Mouse (Mus musculus): ENCODE measurements at regions not wholly inside any gene's neighbourhood (a gene's known extent, or its start where the extent isn't known, plus 50 kb on each side); places are given as distances from the start of the nearest gene placed in this dataset.
A peak's percentile ranks its signal among the peaks of the same experiment; 100 is the strongest.

- H3K4me1 ChIP-seq (ENCODE audit: insufficient read depth, low read length) = no peaks in the 10 kb centered on the region
- no peak overlapping the region for H3K27ac ChIP-seq (ENCODE audit: low read depth, low read length)
- DNase-seq (ENCODE audit: low spot score) (peak; percentile 32), ATAC-seq (ENCODE audit: low FRiP score) (no peak)
- no peak overlapping the region for H3K4me3 ChIP-seq (ENCODE audit: low read depth, low read length)
- no peak overlapping the region for H3K9ac ChIP-seq (replicated peaks; ENCODE audit: low read length, poor library complexity, severe bottlenecking)
- no peaks in the 10 kb centered on the region for H3K27me3 ChIP-seq (ENCODE audit: insufficient read depth, low read length)
- WGBS = 65% methylated on average over 2 of the region's 2 CpGs
- H3K9me3 ChIP-seq (ENCODE audit: low read length) = no peaks in the 10 kb centered on the region
- no peaks in the 10 kb centered on the region for H3K36me3 ChIP-seq (ENCODE audit: insufficient read depth, low read length)
- TF ChIP-seq CTCF (IDR thresholded peaks at IDR 0.05) = no peak
- no peak overlapping the region for H3K4me2 ChIP-seq (ENCODE audit: low read depth, low read length, poor library complexity, severe bottlenecking)
Observed at GRCm38 (mm10) chr3:128575339-128576129, 624.1 kb upstream of the Pitx2 start.

- Histone ChIP-seq H3K4me3 (ENCODE audit: low read depth, low read length) (no peak overlapping the region), H3K4me1 (ENCODE audit: insufficient read depth, low read length) (no peaks in the 10 kb centered on the region), H3K36me3 (ENCODE audit: insufficient read depth, low read length) (no peaks in the 10 kb centered on the region), H3K9ac (replicated peaks; ENCODE audit: low read length, poor library complexity, severe bottlenecking) (no peak overlapping the region), H3K4me2 (ENCODE audit: low read depth, low read length, poor library complexity, severe bottlenecking) (no peak overlapping the region), H3K27me3 (ENCODE audit: insufficient read depth, low read length) (no peaks in the 10 kb centered on the region), H3K27ac (ENCODE audit: low read depth, low read length) (no peak overlapping the region), H3K9me3 (ENCODE audit: low read length) (no peaks in the 10 kb centered on the region)
- peak; percentile 8 for DNase-seq (ENCODE audit: low spot score)
- TF ChIP-seq CTCF (IDR thresholded peaks at IDR 0.05) = no peak
- ATAC-seq (ENCODE audit: low FRiP score) = no peak
- 89% methylated on average over 3 of the region's 3 CpGs for WGBS
Observed at GRCm38 (mm10) chr3:128570551-128570950, 629.1 kb upstream of the Pitx2 start.

- Histone ChIP-seq H3K9me3 (ENCODE audit: low read length) (no peaks in the 10 kb centered on the region), H3K36me3 (ENCODE audit: insufficient read depth, low read length) (no peaks in the 10 kb centered on the region), H3K4me1 (ENCODE audit: insufficient read depth, low read length) (no peaks in the 10 kb centered on the region), H3K9ac (replicated peaks; ENCODE audit: low read length, poor library complexity, severe bottlenecking) (no peak overlapping the region), H3K4me2 (ENCODE audit: low read depth, low read length, poor library complexity, severe bottlenecking) (no peak overlapping the region), H3K4me3 (ENCODE audit: low read depth, low read length) (no peak overlapping the region), H3K27me3 (ENCODE audit: insufficient read depth, low read length) (no peaks in the 10 kb centered on the region), H3K27ac (ENCODE audit: low read depth, low read length) (no peak overlapping the region)
- WGBS = 70% methylated on average over 8 of the region's 8 CpGs
- no peak for ATAC-seq (ENCODE audit: low FRiP score)
- no peak for DNase-seq (ENCODE audit: low spot score)
- TF ChIP-seq CTCF (IDR thresholded peaks at IDR 0.05) = no peak
Observed at GRCm38 (mm10) chr3:128565386-128565785, 634.3 kb upstream of the Pitx2 start.

- Histone ChIP-seq H3K27ac (ENCODE audit: low read depth, low read length) (no peak overlapping the region), H3K4me3 (ENCODE audit: low read depth, low read length) (no peak overlapping the region), H3K4me1 (ENCODE audit: insufficient read depth, low read length) (no peaks in the 10 kb centered on the region), H3K9ac (replicated peaks; ENCODE audit: low read length, poor library complexity, severe bottlenecking) (no peak overlapping the region), H3K27me3 (ENCODE audit: insufficient read depth, low read length) (no peaks in the 10 kb centered on the region), H3K4me2 (ENCODE audit: low read depth, low read length, poor library complexity, severe bottlenecking) (no peak overlapping the region), H3K9me3 (ENCODE audit: low read length) (no peaks in the 10 kb centered on the region), H3K36me3 (ENCODE audit: insufficient read depth, low read length) (no peaks in the 10 kb centered on the region)
- DNase-seq (ENCODE audit: low spot score) (peak; percentile 95), ATAC-seq (ENCODE audit: low FRiP score) (peak; percentile 66)
- WGBS = 38% methylated on average over 9 of the region's 9 CpGs
- TF ChIP-seq CTCF (IDR thresholded peaks at IDR 0.05) = no peak
Observed at GRCm38 (mm10) chr3:128546416-128547327, 650.5 kb upstream of the Fam241a start.

GRCm38 (mm10) chr3:128525427-128525826, 629.3 kb upstream of the Fam241a start:
- Histone ChIP-seq H3K9ac (replicated peaks; ENCODE audit: low read length, poor library complexity, severe bottlenecking) (no peak overlapping the region), H3K4me3 (ENCODE audit: low read depth, low read length) (no peak overlapping the region), H3K9me3 (ENCODE audit: low read length) (no peaks in the 10 kb centered on the region), H3K27me3 (ENCODE audit: insufficient read depth, low read length) (no peaks in the 10 kb centered on the region), H3K27ac (ENCODE audit: low read depth, low read length) (no peak overlapping the region), H3K4me2 (ENCODE audit: low read depth, low read length, poor library complexity, severe bottlenecking) (no peak overlapping the region), H3K36me3 (ENCODE audit: insufficient read depth, low read length) (no peaks in the 10 kb centered on the region), H3K4me1 (ENCODE audit: insufficient read depth, low read length) (no peaks in the 10 kb centered on the region)
- ATAC-seq (ENCODE audit: low FRiP score) = no peak
- no peak for DNase-seq (ENCODE audit: low spot score)
- WGBS = 88% methylated on average over 4 of the region's 4 CpGs
- no peak for TF ChIP-seq CTCF (IDR thresholded peaks at IDR 0.05)

GRCm38 (mm10) chr3:128520671-128521103, 624.6 kb upstream of the Fam241a start:
- TF ChIP-seq CTCF (IDR thresholded peaks at IDR 0.05) = no peak
- peak overlapping the region; percentile 17; the same call in 1 of the 2 replicates for H3K4me3 ChIP-seq (ENCODE audit: low read depth, low read length)
- H3K36me3 ChIP-seq (ENCODE audit: insufficient read depth, low read length) = no peaks in the 10 kb centered on the region
- H3K4me2 ChIP-seq (ENCODE audit: low read depth, low read length, poor library complexity, severe bottlenecking) = peak overlapping the region; percentile 45; the same call in 1 of the 2 replicates
- peak; percentile 85 for DNase-seq (ENCODE audit: low spot score)
- no peak overlapping the region for H3K27ac ChIP-seq (ENCODE audit: low read depth, low read length)
- WGBS = 40% methylated on average over 7 of the region's 7 CpGs
- H3K9me3 ChIP-seq (ENCODE audit: low read length) = no peaks in the 10 kb centered on the region
- H3K4me1 ChIP-seq (ENCODE audit: insufficient read depth, low read length) = no peaks in the 10 kb centered on the region
- H3K9ac ChIP-seq (replicated peaks; ENCODE audit: low read length, poor library complexity, severe bottlenecking) = no peak overlapping the region
- peak; percentile 79 for ATAC-seq (ENCODE audit: low FRiP score)
- no peaks in the 10 kb centered on the region for H3K27me3 ChIP-seq (ENCODE audit: insufficient read depth, low read length)
